Comparison of ENCODE assay signal across 8 mouse cellular contexts in genomic region chr1:143917623-143918022, GRCm38 (mm10).
DNase-seq lines count a peak whose midpoint lies in the region; ATAC-seq and TF ChIP-seq lines count a peak whose summit lies in the region.

No protein-coding gene starts in this region.

- peak; percentile 35 for DNase-seq in embryonic facial prominence, embryonic 14.5 days (ENCODE audit: low spot score)
- no peak for DNase-seq in embryonic facial prominence, embryonic 10.5 days (ENCODE audit: low spot score)
- peak; percentile 53 to 78 for DNase-seq in frontal cortex, postnatal 36 days (ENCODE audit: low spot score in 2 of 2)
- DNase-seq in layer of hippocampus, postnatal 36 days, result peak; percentile 68 to 73
- DNase-seq in thymus, postnatal 36 days, result peak; percentile 63 to 72
- no peak for DNase-seq in yolk sac, embryonic 10.5 days (ENCODE audit: low spot score)

- no peaks in the 10 kb centered on the region for H3K79me2 ChIP-seq in C2C12 (ENCODE audit: control insufficient read depth, insufficient read depth)

- no peak overlapping the region for H3ac ChIP-seq in C2C12 (ENCODE audit: control insufficient read depth, insufficient read length, low read depth)

- peaks cover 9% of the 10 kb centered on the region; the same call in 1 of the 2 replicates for H3K4me1 ChIP-seq in embryonic facial prominence, embryonic 14.5 days (ENCODE audit: control insufficient read depth, insufficient read depth, low read length)
- peaks cover 16% of the 10 kb centered on the region for H3K4me1 ChIP-seq in embryonic facial prominence, embryonic 10.5 days

- ATAC-seq in embryonic facial prominence, embryonic 14.5 days (ENCODE audit: low read depth), result peak; percentile 70
- ATAC-seq in monocyte, adult 5-6 weeks (replicated peaks; ENCODE audit: insufficient number of reproducible peaks, low FRiP score, low TSS enrichment, poor library complexity, severe bottlenecking), result peak; percentile 44

- no peak overlapping the region for H3K9ac ChIP-seq in embryonic facial prominence, embryonic 14.5 days (ENCODE audit: low read depth, low read length)

- WGBS in embryonic facial prominence, embryonic 14.5 days, result 48% methylated on average over 5 of the region's 5 CpGs
- 76% methylated on average over 5 of the region's 5 CpGs for WGBS in embryonic facial prominence, embryonic 10.5 days

- no peaks in the 10 kb centered on the region for H3K27me3 ChIP-seq in embryonic facial prominence, embryonic 14.5 days (replicated peaks; ENCODE audit: control insufficient read depth, insufficient read depth, low read length)
- no peaks in the 10 kb centered on the region for H3K27me3 ChIP-seq in embryonic facial prominence, embryonic 10.5 days (replicated peaks; ENCODE audit: low read depth, poor library complexity, severe bottlenecking)
- H3K27me3 ChIP-seq in C2C12 (ENCODE audit: control insufficient read depth, insufficient read depth, insufficient read length), result no peaks in the 10 kb centered on the region

- H3K27ac ChIP-seq in embryonic facial prominence, embryonic 14.5 days (replicated peaks; ENCODE audit: low read depth, low read length), result no peak overlapping the region
- H3K27ac ChIP-seq in embryonic facial prominence, embryonic 10.5 days (replicated peaks), result no peak overlapping the region

- no peaks in the 10 kb centered on the region for H3K79me3 ChIP-seq in C2C12 (ENCODE audit: low read depth)

- H3K4me3 ChIP-seq in embryonic facial prominence, embryonic 14.5 days (ENCODE audit: low read depth, low read length), result no peak overlapping the region
- H3K4me3 ChIP-seq in embryonic facial prominence, embryonic 10.5 days, result no peak overlapping the region
- H3K4me3 ChIP-seq in C2C12 (ENCODE audit: insufficient read depth, poor library complexity, severe bottlenecking), result no peak overlapping the region

- H3K36me3 ChIP-seq in embryonic facial prominence, embryonic 14.5 days (ENCODE audit: control insufficient read depth, insufficient read depth, low read length), result no peaks in the 10 kb centered on the region
- H3K36me3 ChIP-seq in embryonic facial prominence, embryonic 10.5 days (replicated peaks), result no peaks in the 10 kb centered on the region
- no peaks in the 10 kb centered on the region for H3K36me3 ChIP-seq in C2C12 (ENCODE audit: control insufficient read depth, insufficient read depth)

- H3K4me2 ChIP-seq in embryonic facial prominence, embryonic 14.5 days (ENCODE audit: low read depth, low read length), result no peak overlapping the region

- no peak for TF ChIP-seq CTCF in C2C12 (IDR thresholded peaks at IDR 0.05; ENCODE audit: control insufficient read depth, insufficient read depth, insufficient read length)

- no peaks in the 10 kb centered on the region for H3K9me3 ChIP-seq in embryonic facial prominence, embryonic 14.5 days (ENCODE audit: control insufficient read depth, low read length)
- H3K9me3 ChIP-seq in embryonic facial prominence, embryonic 10.5 days, result no peaks in the 10 kb centered on the region

TF ChIP-seq in C2C12, 6 proteins besides CTCF, POLR2A, EP300 and RAD21:
- peak; percentile 55 for TF ChIP-seq USF1 (IDR thresholded peaks at IDR 0.05; ENCODE audit: low read depth)
- TF ChIP-seq MAX (IDR thresholded peaks at IDR 0.05), result no peak

Comparison
In these comparisons a context has a peak if more than half of its experiments do, and no peak if none do; other contexts are left out.
1. DNase-seq: peak in embryonic facial prominence, embryonic 14.5 days (single experiment), frontal cortex, postnatal 36 days (2 of 2), layer of hippocampus, postnatal 36 days (2 of 2) and thymus, postnatal 36 days (2 of 2); none in embryonic facial prominence, embryonic 10.5 days (single experiment) and yolk sac, embryonic 10.5 days (single experiment).